Mouse (Mus musculus): Measurements from ENCODE around the gene Mogat1.

GRCm38 (mm10) chr1:78483430-78483829, 27.4 kb upstream of the Mogat1 start:
- TF ChIP-seq CTCF (IDR thresholded peaks at IDR 0.05) (no peak), EP300 (IDR thresholded peaks at IDR 0.05) (no peak)

All from lung, postnatal 0 days (tissue).